1 mouse cellular context compared by ENCODE assay signal in genomic region chr4:147814592-147815167, GRCm38 (mm10).
TF ChIP-seq lines count a peak whose summit lies in the region.

No protein-coding gene starts in this region.

TF ChIP-seq in MEL, 35 proteins besides CTCF, POLR2A, EP300 and RAD21 (continued from another document):
- TF ChIP-seq USF2 (IDR thresholded peaks at IDR 0.05; ENCODE audit: borderline replicate concordance in 1 of 2, insufficient read depth in 1 of 2, low read depth in 1 of 2, low read length in 2 of 2) (no peak), GATA1 (IDR thresholded peaks at IDR 0.05; ENCODE audit: low read depth, low read length) (0 out of 2 replicates have a peak, but pooled peaks have one; percentile 24), E2F4 (IDR thresholded peaks at IDR 0.05; ENCODE audit: borderline replicate concordance, low read depth, low read length) (no peak), JUND (IDR thresholded peaks at IDR 0.05; ENCODE audit: low read depth, low read length) (peak; percentile 89), ELF1 (IDR thresholded peaks at IDR 0.05; ENCODE audit: low read depth, low read length) (no peak), ZNF384 (IDR thresholded peaks at IDR 0.05; ENCODE audit: low read depth, low read length) (peak; percentile 89), NRF1 (IDR thresholded peaks at IDR 0.05; ENCODE audit: insufficient read depth, low read depth, low read length, poor library complexity, severe bottlenecking) (no peak), HCFC1 (IDR thresholded peaks at IDR 0.05; ENCODE audit: low read depth, low read length) (no peak), ZMIZ1 (IDR thresholded peaks at IDR 0.05; ENCODE audit: low read depth, low read length) (no peak), BHLHE40 (IDR thresholded peaks at IDR 0.05; ENCODE audit: borderline replicate concordance, low read depth, low read length) (no peak)
